Mouse (Mus musculus): Measurements from ENCODE around the gene Snx13.
A peak's percentile ranks its signal among the peaks of the same experiment; 100 is the strongest.

Snx13 gene

DNA sequence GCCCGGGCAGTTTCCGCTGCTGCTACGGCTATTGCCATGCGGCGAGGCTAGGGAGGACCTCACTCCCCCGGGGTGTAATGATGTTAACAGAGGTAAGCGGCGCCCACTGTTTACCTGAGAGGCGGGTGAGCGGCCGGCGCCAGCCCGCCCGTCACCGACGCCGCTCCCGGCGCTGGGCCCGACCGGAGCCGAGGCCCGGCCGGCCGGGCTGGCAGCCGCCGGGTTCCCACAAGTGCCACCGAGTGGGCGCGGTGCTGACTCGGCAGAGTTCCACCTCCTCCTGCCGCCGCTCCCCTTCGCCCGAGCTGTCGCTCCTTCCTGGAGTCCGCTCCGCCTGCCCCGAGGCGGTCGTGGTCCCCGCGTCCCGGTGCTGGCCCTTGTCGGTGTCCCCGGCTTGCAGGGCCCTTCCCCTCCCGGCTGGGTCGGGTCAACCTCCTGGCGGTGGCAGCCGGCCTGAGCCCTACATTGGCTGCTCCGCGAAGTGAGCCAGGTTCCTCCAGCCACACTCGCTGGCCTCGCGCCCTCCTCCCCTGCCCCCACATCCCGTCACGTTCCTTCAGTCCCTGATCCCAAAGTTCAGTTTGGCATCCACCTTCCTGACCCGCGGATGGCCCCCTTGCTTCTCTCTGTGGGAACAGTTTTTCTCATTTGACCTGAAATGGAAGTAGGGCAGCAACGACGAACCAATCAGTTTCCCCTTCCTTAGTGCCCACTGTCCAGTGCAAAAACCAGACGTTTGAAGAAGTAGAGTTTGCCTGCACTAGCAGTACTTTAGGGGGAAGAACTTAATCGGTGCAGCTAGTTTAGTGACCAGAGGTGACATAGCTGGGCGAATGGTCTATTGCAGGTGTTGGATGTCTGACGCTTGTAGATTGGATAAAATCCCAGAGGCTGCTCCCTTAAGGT lies 587 bp downstream of the Snx13 start:
- DNase-seq (ENCODE audit: low spot score in 2 of 2), result peak; percentile 48 to 61

DNA sequence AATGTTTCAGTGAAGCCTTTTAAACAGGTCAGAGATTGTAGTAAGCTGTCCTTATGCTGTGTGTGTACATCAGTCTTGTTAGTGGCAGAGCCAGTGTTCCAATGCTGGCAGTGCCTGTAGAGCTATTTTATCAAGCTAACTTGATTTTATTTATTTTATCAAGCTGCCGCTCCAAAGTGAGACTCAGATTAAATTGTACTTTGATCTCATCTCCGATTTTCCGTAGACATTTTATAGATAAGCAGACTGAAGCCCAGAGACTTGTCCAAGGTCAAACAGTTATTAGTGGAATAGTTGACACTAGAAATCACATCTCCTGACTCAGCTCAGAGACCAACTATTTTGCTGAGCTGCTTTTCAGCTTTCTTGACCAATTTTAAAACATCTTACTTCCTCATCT lies 1.9 kb downstream of the Snx13 start:
- DNase-seq (ENCODE audit: low spot score in 2 of 2), result no peak

DNA sequence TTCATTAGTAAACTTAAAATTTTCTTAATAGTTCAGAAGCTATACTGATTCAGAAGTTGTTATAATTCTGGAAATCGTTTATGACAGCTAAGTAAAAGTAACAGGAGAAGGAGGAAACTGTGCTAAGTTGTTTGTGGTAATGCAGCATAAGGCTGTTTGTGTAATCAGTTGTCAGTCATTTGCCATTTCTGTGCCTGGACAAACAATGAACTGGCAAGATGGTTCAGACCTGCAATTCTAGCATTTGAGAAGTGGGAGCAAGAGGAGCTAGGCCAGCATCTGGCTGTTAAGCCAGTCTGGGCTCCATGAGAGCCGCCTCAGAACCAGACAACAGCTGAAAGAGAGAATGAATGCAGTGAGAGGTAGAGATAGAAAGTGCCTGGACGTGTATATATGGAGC lies 3.5 kb downstream of the Snx13 start:
- no peak for DNase-seq (ENCODE audit: low spot score in 2 of 2)

DNA sequence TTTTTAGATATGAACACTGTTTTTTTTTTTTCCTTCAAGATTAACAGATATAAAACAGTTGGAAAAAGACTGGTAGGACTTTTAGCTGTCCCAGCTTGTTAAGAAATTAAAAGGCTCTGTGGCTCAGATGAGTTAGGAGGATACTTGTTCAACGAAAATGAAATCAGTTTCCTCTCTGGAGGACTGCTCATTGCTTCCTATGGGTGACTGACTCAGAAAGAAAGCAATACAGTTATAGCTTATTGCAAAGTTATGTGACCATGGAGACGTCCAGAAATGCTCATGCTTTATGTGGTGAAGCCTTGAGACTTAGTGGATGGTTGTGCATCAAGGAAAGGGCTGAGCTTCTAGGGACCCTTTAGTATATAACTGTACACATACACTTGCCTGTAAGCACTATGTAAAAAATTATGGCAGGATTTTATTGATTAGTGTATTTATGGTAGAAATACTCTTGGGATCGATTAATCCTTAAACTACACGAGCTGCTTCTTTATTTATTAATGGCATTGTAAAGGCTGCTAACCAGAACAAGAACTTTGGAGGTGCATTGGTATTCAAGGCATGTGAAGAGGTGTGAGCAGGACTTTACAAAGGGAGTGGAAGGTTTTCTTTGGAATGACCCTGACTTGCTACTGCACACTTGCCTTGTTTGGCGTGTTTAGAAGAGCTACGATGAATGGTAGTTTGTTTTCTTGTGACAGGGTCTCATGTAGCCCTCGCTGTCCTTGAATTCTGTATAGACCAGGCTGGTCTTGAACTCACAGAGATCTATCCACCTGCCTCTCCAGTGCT lies 4.2 kb downstream of the Snx13 start:
- DNase-seq (ENCODE audit: low spot score in 2 of 2), result no peak

DNA sequence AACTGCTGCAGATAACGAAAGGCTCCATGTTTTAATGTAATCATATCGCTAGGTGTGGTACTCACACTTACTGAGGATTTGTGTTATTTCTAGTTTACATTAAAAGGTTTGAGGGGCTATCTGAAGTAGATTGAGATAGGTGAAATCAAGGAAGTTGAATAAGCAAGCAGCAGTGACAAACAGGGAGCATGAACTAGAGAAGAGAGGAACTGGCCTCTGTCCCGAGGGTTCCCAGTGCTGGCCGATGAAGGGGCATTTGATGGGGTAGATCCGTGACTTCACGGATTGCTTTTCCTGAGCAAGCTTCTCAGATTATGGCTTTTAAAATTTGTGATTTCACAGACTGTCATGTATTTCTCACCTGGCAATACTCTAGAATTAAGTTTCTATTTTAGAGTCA lies 7.4 kb downstream of the Snx13 start:
- no peak for DNase-seq (ENCODE audit: low spot score in 2 of 2)

DNA sequence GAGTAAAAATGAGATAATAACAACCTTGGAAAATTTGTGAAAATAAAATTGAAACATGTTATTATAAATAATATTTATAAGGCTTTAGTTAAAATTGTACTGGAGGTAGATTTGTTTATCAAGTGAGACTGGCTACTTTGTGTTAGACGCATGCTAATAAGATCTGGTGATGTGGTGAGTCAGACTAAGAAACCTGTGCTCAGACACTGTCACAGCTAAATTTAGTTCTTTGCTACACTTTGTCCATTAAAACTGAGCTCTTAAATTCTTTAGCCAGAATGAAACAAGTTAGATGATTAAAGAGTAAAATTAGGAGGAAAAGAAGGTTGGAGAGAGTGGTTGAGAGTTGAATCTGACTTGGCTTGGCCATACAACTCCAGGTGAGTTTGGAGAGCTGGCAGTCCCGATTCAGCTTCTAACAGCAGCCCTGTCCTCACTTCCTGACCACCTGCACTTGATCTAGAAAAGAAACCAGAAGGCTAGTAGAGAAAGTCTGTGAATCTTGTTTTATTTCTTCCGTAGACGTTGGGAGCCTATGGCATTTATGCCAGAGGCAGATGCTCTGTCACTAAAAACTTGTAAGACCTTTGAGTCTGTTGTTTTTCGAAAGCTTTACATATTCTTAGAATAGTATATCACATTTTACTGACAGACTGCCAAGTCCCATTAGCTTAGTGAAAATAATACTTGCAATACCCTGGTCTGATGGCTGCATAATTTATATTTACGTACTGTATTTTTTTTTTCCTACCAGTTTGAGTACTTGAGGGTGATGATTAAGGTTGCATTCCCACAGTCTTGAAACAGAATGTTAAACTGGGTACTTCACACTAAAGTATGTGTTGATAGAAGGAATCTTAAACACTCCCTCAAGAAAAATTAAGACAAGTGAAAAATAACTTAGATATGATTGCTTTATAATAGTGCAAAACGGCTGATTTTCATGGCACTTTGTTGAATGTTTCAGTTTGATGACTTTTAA lies 8.4 kb downstream of the Snx13 start:
- DNase-seq (ENCODE audit: low spot score in 2 of 2), result no peak

DNA sequence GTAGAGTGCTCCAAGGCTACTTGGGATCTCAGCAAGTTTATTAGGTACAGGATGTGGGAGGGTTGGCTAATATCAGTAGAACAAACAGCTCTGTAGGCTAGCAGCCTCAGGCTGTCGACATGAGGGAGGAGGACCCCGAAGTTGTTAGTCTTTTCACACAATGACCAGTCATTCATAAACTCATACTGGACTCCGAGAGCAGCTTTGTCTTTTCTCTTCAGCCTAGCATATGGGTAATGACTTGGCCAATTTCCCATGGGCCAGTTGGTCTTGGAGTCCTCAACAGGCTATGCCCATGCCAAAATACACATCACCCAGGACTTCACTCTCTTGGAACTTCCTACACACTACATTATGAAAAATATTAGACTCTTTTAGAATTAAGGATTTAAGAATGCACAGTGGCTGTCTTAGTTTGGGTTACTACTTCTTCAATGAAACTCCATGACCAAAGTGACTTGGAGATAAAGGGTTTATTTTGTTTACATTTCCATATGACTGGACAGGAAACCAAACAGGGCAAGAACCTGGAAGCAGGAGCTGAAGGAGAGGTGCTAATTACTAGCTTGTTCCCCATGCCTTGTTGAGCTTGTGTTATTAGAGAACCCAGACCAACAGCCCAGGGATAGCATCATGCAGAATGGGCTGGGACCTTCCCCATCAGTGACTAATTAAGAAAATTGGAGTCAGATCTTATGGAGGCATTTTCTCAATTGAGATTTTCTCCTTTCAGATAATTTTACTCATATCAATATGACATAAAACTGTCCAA lies 16.9 kb downstream of the Snx13 start:
- DNase-seq (ENCODE audit: low spot score in 2 of 2), result no peak

DNA sequence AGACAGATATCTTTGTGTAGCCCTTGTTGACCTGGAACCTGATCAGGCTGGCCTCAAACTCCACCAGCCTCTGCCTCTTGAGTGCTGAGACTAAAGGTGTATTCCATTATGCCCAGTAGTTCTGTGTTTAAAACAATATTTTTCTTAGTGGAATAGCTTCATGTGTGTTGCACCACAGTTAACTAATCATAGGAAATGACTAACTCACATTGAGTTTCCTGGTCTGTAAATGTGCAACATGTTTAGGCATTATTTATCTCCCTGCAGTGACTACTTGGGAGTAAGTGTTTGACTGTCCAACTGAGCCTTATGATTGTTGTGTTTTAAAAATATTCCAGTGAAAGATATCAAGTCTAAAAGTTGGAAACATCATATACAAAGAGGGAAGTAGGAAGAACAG lies 20.6 kb downstream of the Snx13 start:
- DNase-seq (ENCODE audit: low spot score in 2 of 2), result no peak

DNA sequence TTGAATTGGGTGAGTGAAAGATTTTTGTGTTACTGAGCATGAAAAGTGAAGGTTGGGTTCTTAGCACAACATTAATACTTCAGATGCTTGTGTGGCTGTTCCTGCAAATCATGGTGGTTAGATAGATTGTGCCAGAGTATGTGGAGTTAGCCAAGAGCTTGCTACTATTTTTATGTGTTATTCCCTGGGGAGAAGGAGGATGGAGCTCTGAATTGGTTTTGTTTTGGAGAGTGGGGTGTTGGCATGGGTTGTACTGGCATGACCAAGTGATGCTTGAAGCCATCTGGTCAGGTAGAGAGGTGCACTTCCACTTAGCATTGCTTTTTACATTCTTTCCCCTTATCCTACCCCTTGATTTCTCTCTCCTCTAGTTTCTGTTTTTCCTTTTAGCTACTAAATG lies 24.4 kb downstream of the Snx13 start:
- DNase-seq (ENCODE audit: low spot score in 2 of 2), result no peak

DNA sequence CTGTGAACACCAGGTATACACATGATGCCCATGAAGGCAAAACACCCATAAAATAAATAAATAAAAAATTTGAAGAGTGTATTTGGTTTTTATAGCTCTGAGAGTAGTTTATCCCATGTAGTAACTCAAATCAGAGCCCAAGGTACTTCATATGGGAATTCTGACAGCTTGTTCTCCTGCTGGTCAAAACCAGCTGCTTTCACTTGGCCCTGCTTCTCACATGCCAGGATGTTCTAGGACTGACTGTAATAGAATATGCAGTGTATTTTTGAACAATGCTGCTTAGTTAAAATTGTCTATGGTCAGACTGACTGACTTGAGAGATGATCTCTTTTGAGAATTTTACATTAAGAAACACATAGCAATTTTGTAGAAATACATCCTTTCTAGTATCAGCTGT lies 25.2 kb downstream of the Snx13 start:
- DNase-seq (ENCODE audit: low spot score in 2 of 2), result no peak

DNA sequence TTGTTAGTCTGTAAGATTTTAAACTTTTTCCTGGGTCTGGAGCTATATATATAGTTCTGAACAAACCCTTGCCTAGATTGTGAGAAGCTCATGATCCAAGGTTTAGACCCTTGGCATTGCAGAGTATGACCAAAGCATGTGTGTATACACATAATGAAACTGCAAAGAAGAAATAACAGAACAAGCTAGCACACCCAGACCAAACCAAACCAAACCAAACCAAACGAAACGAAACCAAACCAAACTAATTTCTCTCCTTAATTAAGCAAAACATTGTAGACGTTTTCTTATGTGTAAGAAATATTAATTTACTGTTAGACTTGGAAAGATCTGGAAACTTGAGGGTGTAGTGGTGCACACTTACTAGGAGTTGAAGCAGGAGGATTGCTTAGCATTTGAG lies 29.0 kb downstream of the Snx13 start:
- DNase-seq (ENCODE audit: low spot score in 2 of 2), result no peak

DNA sequence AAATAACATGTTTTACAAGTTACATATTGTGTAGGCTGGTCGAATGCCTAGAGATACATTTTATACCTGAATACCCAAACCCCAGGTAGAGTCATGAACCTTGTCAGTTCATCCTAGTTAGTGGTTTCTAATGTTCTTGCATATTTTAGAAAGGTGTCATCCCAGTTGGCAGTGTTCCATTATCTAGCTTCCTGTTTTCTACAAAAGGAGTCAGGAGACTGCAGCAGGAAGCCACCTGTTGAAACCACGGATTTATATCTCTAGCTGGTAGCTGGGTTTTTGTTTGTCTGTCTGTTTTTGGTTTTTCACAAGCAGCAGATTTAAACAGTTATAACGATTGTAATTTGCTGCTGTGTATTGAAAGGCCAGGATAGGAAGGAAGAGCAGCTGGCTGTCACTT lies 76.6 kb downstream of the Snx13 start:
- no peak for DNase-seq (ENCODE audit: low spot score in 2 of 2)

DNA sequence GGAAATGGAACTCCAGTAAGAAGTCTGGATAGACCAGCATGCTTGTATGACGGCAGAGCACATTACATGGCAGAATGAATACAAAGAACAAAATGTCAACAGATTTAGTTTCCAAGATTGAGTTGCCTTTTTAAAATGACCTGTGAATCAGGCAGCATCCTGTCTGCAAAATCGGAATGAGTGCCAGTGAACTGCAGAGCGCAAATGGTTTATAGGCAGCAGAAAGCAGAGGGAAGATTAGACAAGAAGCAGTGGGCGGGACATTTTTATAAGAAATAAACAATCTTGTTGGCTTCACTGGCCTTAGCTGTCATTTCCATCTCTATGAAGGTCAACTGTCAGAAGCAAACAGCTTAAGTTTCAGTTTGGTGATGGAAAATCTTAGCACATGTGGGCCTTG lies 106.2 kb downstream of the Snx13 start:
- DNase-seq (ENCODE audit: low spot score in 2 of 2), result no peak

DNA sequence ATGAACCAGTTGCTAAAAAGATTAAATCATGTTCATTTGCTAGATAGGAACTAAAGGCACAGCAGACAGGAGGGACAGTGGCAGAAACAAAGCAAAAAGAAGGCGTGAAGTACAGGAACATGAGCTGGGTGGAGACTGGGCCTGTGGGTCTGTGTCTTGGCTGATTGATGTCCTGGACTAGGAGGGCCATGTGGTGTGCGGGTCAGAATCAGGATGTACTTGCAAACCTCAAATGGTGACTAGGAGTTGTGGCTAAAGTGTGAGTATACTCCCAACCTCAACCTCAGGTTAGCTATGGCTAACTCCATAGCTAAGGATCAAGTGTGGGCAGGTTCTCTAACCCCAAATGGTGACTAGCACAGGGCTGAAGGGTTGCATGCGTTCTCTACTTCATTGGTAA lies 107.2 kb downstream of the Snx13 start:
- no peak for DNase-seq (ENCODE audit: low spot score in 2 of 2)

DNA sequence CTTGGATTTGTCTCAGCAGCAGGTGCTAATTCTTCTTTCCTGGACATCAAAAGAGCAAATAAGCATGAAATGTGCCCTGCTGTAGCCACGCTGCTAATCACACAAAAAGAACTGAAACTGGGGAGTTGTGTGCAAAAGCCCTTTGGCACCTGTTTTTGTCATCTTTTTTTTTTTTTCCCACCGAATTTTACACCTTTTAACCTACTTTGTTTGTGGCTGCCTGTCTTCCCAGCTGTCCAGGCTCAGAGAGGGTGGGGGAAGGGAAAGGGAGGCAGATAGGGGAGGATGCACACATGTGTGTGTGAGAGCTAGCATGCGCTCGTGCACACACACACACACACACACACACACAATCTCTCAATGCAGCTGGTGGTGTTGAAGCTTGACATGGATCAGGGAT lies 110.3 kb downstream of the Snx13 start:
- DNase-seq (ENCODE audit: low spot score in 2 of 2), result no peak

DNA sequence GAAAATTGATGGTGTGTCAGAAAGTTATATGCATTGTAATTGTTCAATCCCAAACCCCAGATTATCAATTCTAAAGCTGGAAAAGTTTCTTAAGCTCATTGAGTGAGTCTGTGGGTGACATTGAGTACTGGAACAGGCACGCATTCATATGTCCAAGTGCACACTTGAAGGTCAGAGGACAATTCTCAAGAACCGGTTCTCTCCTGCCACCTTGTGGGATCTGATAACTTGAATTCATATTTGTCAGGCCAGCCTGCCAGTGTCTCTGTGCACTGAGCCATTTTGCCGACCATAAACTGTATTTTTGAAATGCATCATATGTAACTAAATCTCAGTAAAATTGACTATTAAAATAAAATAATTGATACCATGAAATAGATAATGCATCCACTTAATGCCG lies 114.7 kb downstream of the Snx13 start:
- DNase-seq (ENCODE audit: low spot score in 2 of 2), result no peak

DNA sequence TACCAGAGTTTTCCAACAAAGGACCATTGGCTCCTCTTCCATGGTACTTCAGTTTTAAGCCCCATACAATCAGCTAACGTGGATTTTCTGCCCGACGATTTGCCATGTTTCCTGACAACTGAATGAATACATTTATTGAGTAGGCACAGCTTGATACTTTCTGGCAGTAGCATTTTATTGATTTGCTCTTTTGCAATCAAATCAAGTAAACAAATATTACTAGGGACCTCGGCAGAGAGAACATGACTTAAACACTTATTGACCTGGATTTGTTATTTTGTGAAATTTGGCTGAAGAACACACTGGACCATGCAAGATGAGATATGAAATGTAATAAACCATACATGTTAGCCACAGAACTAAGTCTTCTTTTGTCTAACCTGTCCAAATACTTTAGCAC lies 123.3 kb downstream of the Snx13 start:
- DNase-seq (ENCODE audit: low spot score in 2 of 2), result no peak

DNA sequence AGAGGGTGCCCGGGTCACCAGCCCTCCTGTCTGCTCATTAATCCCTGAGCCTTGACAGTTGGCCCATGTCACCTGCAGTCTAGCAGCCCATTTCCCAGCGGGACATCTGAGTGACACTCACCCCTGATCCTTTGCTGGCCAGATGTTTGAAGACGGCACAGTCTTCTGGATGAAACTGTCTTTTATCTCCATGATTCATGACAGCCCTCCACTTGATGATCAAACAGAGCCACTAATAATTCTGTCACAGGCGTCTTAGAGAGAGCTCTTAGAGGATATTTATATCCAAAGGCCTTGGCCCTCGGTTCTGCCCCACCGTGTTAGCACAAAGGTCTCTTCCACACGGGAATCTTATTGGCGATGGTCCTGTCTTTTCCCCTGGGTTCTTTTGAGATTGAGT lies 129.0 kb downstream of the Snx13 start:
- no peak for DNase-seq (ENCODE audit: low spot score in 2 of 2)

DNA sequence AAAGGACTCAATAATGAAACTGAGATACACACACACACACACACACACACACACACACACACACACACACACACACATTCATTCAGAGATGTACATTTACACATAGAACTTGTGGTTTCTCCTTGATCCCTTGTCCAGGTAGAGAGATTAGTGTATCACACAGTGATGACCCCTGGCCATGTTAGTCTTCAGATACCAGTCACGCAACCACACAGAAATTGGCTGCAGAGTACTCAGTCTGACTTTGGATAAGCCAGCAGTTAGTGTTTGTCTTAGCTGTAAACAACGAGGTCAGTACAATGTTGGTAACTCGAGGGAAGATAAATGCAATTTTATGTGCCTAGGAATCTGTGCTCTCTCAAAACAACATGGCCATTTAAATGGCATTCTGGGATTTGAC lies 129.6 kb downstream of the Snx13 start:
- DNase-seq (ENCODE audit: low spot score in 2 of 2), result no peak

DNA sequence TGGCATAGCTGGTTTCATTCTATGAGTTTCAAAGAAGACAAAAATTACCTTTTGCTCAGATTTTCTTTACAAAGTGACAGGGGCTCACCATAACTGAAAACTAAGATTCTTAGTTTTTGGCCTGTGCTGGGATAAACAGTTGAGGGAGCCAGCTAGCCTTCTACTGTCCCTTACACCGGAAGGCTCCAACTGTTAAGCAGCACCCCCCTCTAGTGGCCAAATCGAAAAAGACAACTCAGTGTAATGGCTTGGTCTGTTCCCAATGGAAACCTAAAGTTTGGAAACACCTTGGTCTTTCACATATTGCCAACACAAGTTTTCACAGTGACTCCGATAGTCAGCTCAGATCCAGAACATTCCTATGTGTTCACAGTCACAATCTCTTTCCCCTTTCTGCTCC lies 135.7 kb downstream of the Snx13 start:
- peak; percentile 78 for DNase-seq (ENCODE audit: low spot score in 2 of 2)

DNA sequence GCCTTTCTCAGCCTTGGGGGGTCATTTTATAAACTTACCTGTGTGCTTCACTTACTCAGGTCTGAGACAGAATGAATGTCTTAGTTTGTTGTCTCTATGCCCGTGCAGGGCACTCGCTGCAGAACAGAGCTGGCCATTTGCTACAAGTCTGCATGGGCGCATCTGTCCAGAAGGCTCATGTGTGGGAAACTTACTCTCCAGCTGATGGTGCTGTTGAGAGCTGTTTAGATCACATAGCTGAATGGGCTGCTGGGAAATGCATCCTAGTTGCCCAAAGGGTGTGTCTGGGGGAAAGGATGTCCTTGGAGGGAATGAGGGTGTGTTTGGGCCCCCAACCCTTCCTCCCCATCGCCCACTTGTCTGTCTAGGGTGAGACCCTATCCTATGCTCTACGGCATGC lies 137.3 kb downstream of the Snx13 start:
- DNase-seq (ENCODE audit: low spot score in 2 of 2), result no peak
